Mouse (Mus musculus) intestine, embryonic 14.5 days (tissue): ENCODE data around the gene Wnt9b. TPM values are rescaled to one million over a fixed set of nuclear protein-coding genes. Genes with fewer than 3 reads are reported as not detected.

Source experiments
- ATAC-seq: fragments of 200-750 bp; cut with Nextera tagmentation; replicated peaks from 2 replicates; pipeline ENCODE4 v1.8.0; 2017; ENCODE audit warnings: low read depth, moderate number of reproducible peaks, moderate TSS enrichment, moderate library complexity; ENCODE audit not compliant: low FRiP score, low TSS enrichment
- DNase-seq: peaks from one replicate; pipeline ENCODE4 v3.0.0-alpha.2; 2018; ENCODE audit warnings: low spot score
- H3K27ac ChIP-seq: fragments of 300-500 bp; sonication (generic); 2 replicates; pipeline ENCODE4 v1.5.1; 2014; ENCODE audit warnings: low read depth, mild to moderate bottlenecking, control low read depth
- H3K27me3 ChIP-seq: fragments of 300-500 bp; sonication (generic); replicated peaks from 2 replicates; pipeline ENCODE4 v1.6.1; 2014; ENCODE audit warnings: low read length, control low read depth; ENCODE audit not compliant: control insufficient read depth, insufficient read depth
- H3K36me3 ChIP-seq: fragments of 300-500 bp; sonication (generic); 2 replicates; pipeline ENCODE4 v1.6.1; 2014; ENCODE audit warnings: low read length, control low read depth; ENCODE audit not compliant: control insufficient read depth, insufficient read depth
- H3K4me1 ChIP-seq: fragments of 300-500 bp; sonication (generic); replicated peaks from 2 replicates; pipeline ENCODE4 v1.6.1; 2014; ENCODE audit warnings: low read length, control low read depth, mixed read lengths; ENCODE audit not compliant: control insufficient read depth, insufficient read depth
- H3K4me2 ChIP-seq: fragments of 300-500 bp; sonication (generic); 2 replicates; pipeline ENCODE4 v1.6.1; 2014; ENCODE audit warnings: low read length
- H3K4me3 ChIP-seq: fragments of 300-500 bp; sonication (generic); 2 replicates; pipeline ENCODE4 v1.5.1; 2014; ENCODE audit warnings: low read depth, low read length, control low read depth, mixed read lengths
- H3K9ac ChIP-seq: fragments of 300-500 bp; sonication (generic); 2 replicates; pipeline ENCODE4 v1.6.1; 2014; ENCODE audit warnings: mild to moderate bottlenecking, low read length
- H3K9me3 ChIP-seq: fragments of 300-500 bp; sonication (generic); 2 replicates; pipeline ENCODE4 v1.6.1; 2016; ENCODE audit warnings: low read length, control low read depth; ENCODE audit not compliant: control insufficient read depth
- WGBS: fragments of 180-500 bp; shearing (Covaris S2); extraction: QIAGEN DNeasy Blood & Tissue Kit; methylation state at CpG from one replicate; pipeline ENCODE4 v1.1.7; 2014; 5-methylcytosine and 5-hydroxymethylcytosine counted together
- polyA plus RNA-seq: library from polyadenylated mRNA; unstranded; fragments of >200 nt; fragmentation: Nextera tagmentation; extraction: Ambion mirVana; gene quantifications from 2 replicates; pipeline ENCODE4 v1.2.1, GENCODE M21; 2014

The Wnt9b gene
- polyA plus RNA-seq, 1 experiment from 2014 or later, result not detected

GRCm38 (mm10) chr11:103683667-103684334 is 65.8 kb downstream of the Wnt9b start:
- H3K27me3 ChIP-seq, result no peaks in the 10 kb centered on the region
- H3K4me2 ChIP-seq, result no peak overlapping the region
- H3K27ac ChIP-seq, result no peak overlapping the region
- no peaks in the 10 kb centered on the region for H3K4me1 ChIP-seq
- ATAC-seq, result peak; percentile 66; the same call in 1 of the 2 replicates
- no peak overlapping the region for H3K9ac ChIP-seq
- peaks cover 94% of the 10 kb centered on the region for H3K36me3 ChIP-seq
- peak; percentile 61 for DNase-seq
- no peaks in the 10 kb centered on the region for H3K9me3 ChIP-seq
- no peak overlapping the region for H3K4me3 ChIP-seq
- WGBS, result 80% methylated on average over 11 of the region's 11 CpGs

Other genes starting within 250 kb of the Wnt9b start
- not detected in 2 replicates for gene Lrrc37a, start 245.2 kb downstream of the Wnt9b start, polyA plus RNA-seq
- gene Gm884, start 128.7 kb downstream of the Wnt9b start, polyA plus RNA-seq, result not detected in 2 replicates
- gene Lyzl6, start 110.9 kb downstream of the Wnt9b start, polyA plus RNA-seq, result not detected in 2 replicates
- gene Rprml, start 100.3 kb downstream of the Wnt9b start, polyA plus RNA-seq, result not detected in 2 replicates
- 62.8 and 69.3 TPM in 2 replicates for gene Gosr2, start 51.9 kb downstream of the Wnt9b start, polyA plus RNA-seq
- gene Wnt3, start 24.3 kb upstream of the Wnt9b start, polyA plus RNA-seq, result 0.31 and 0.46 TPM in 2 replicates
- gene Nsf, start 204.2 kb upstream of the Wnt9b start, polyA plus RNA-seq, result 40.8 and 46.6 TPM in 2 replicates
- 48.8 and 57.5 TPM in 2 replicates for gene Arf2, start 216.9 kb upstream of the Wnt9b start, polyA plus RNA-seq